Mouse (Mus musculus) myocyte (in vitro differentiated cells): ENCODE results near the gene Pde4d. TPM values are rescaled to one million over a fixed set of nuclear protein-coding genes. Genes with fewer than 3 reads are reported as not detected.

ENCODE experiments used
- H3K27me3 ChIP-seq: one replicate; pipeline ENCODE4 v1.6.1; 2011; ENCODE audit not compliant: control insufficient read depth, insufficient read depth, insufficient read length
- H3K36me3 ChIP-seq: one replicate; pipeline ENCODE4 v1.6.1; 2011; ENCODE audit not compliant: control insufficient read depth, insufficient read depth
- H3K4me2 ChIP-seq: one replicate; pipeline ENCODE4 v1.6.1; 2011; ENCODE audit warnings: low read depth, control low read depth
- H3K4me3 ChIP-seq: one replicate; pipeline ENCODE4 v1.5.1; 2011; ENCODE audit warnings: mild to moderate bottlenecking, control low read depth, moderate library complexity
- H3K79me2 ChIP-seq: one replicate; pipeline ENCODE4 v1.6.1; 2011; ENCODE audit not compliant: control insufficient read depth, insufficient read depth
- H3ac ChIP-seq: one replicate; pipeline ENCODE4 v1.6.1; 2011; ENCODE audit not compliant: control insufficient read depth, insufficient read length
- CEBPB ChIP-seq: IDR thresholded peaks from 2 replicates; pipeline ENCODE4 v1.6.1; 2011; ENCODE audit warnings: mild to moderate bottlenecking, moderate library complexity; ENCODE audit not compliant: poor library complexity, insufficient read depth, severe bottlenecking
- E2F4 ChIP-seq: IDR thresholded peaks from one replicate; pipeline ENCODE4 v1.6.1; 2011; ENCODE audit warnings: mild to moderate bottlenecking, control low read depth, moderate library complexity; ENCODE audit not compliant: insufficient read depth
- MAX ChIP-seq: IDR thresholded peaks from one replicate; pipeline ENCODE4 v1.6.1; 2011; ENCODE audit warnings: low read depth, mild to moderate bottlenecking, control low read depth
- MYOD1 ChIP-seq, 3 experiments: IDR thresholded peaks; one replicate each; pipeline ENCODE4 v1.6.1; 2011; ENCODE audit warnings: control low read depth in 2 of 3, low read depth in 2 of 3, mild to moderate bottlenecking in 2 of 3, moderate library complexity in 1 of 3; ENCODE audit not compliant: insufficient read length in 2 of 3, control insufficient read depth in 1 of 3
- MYOG ChIP-seq, 3 experiments: IDR thresholded peaks; one replicate each; pipeline ENCODE4 v1.6.1; 2011; ENCODE audit warnings: control low read depth in 2 of 3, low read depth in 2 of 3, mild to moderate bottlenecking in 2 of 3; ENCODE audit not compliant: insufficient read length in 2 of 3, control insufficient read depth in 1 of 3, insufficient read depth in 1 of 3
- POLR2A ChIP-seq: IDR thresholded peaks from one replicate; pipeline ENCODE4 v1.6.1; 2011; ENCODE audit warnings: low read depth, mild to moderate bottlenecking, control low read depth, moderate library complexity; ENCODE audit not compliant: insufficient read length
- POLR2AphosphoS2 ChIP-seq: IDR thresholded peaks from one replicate; pipeline ENCODE4 v1.6.1; 2011; ENCODE audit warnings: low read depth, control low read depth; ENCODE audit not compliant: insufficient read length
- REST ChIP-seq: IDR thresholded peaks from one replicate; pipeline ENCODE4 v1.6.1; 2011; ENCODE audit warnings: mild to moderate bottlenecking, control low read depth, moderate library complexity; ENCODE audit not compliant: insufficient read depth, insufficient read length
- SRF ChIP-seq: IDR thresholded peaks from one replicate; pipeline ENCODE4 v1.6.1; 2011; ENCODE audit warnings: low read depth; ENCODE audit not compliant: control insufficient read depth, insufficient read length
- TCF12 ChIP-seq: IDR thresholded peaks from one replicate; pipeline ENCODE4 v1.6.1; 2011; ENCODE audit warnings: mild to moderate bottlenecking, control low read depth; ENCODE audit not compliant: poor library complexity, insufficient read depth, severe bottlenecking
- TCF3 ChIP-seq: IDR thresholded peaks from one replicate; pipeline ENCODE4 v1.6.1; 2011; ENCODE audit warnings: low read depth, control low read depth; ENCODE audit not compliant: insufficient read length
- USF1 ChIP-seq: IDR thresholded peaks from one replicate; pipeline ENCODE4 v1.6.1; 2011; ENCODE audit warnings: low read depth, mild to moderate bottlenecking, control low read depth, moderate library complexity
- polyA plus RNA-seq: library from polyadenylated mRNA; unstranded; fragments of >200 nt; fragmentation: generic; extraction: Trizol; gene quantifications from one replicate; pipeline ENCODE4 v1.2.1, GENCODE M21; 2012; ENCODE audit warnings: missing spikeins

The Pde4d gene
- polyA plus RNA-seq, 1 experiment: 8.2 TPM

- Histone ChIP-seq H3K36me3 (no peaks in the 10 kb centered on the region), H3K27me3 (no peaks in the 10 kb centered on the region), H3K4me2 (no peak overlapping the region), H3K4me3 (no peak overlapping the region), H3ac (no peak overlapping the region), H3K79me2 (peaks cover 13% of the 10 kb centered on the region)
- TF ChIP-seq E2F4 (no peak), USF1 (no peak), MYOG (IDR thresholded peaks at IDR 0.05; ENCODE audit: control insufficient read depth in 1 of 3, insufficient read depth in 1 of 3, insufficient read length in 2 of 3, low read depth in 2 of 3) (no peak), POLR2A (no peak), CEBPB (no peak), SRF (no peak), MYOD1 (IDR thresholded peaks at IDR 0.05; ENCODE audit: control insufficient read depth in 1 of 3, insufficient read length in 2 of 3, low read depth in 2 of 3) (no peak), MAX (no peak)
These were observed 828.8 kb downstream of the Pde4d start for GRCm38 (mm10) chr13:109278504-109278912.

GRCm38 (mm10) chr13:109279211-109279610 is 829.5 kb downstream of the Pde4d start:
- Histone ChIP-seq H3K36me3 (no peaks in the 10 kb centered on the region), H3K27me3 (no peaks in the 10 kb centered on the region), H3ac (no peak overlapping the region), H3K4me3 (no peak overlapping the region), H3K4me2 (peak overlapping the region; percentile 39), H3K79me2 (peaks cover 13% of the 10 kb centered on the region)
- TF ChIP-seq MYOG (IDR thresholded peaks at IDR 0.05; ENCODE audit: control insufficient read depth in 1 of 3, insufficient read depth in 1 of 3, insufficient read length in 2 of 3, low read depth in 2 of 3) (no peak), E2F4 (no peak), USF1 (no peak), MYOD1 (IDR thresholded peaks at IDR 0.05; ENCODE audit: control insufficient read depth in 1 of 3, insufficient read length in 2 of 3, low read depth in 2 of 3) (no peak), CEBPB (no peak), TCF12 (no peak), POLR2A (no peak), REST (no peak)

GRCm38 (mm10) chr13:109280433-109280832 is 830.7 kb downstream of the Pde4d start:
- H3K4me3 ChIP-seq: no peak overlapping the region
- no peaks in the 10 kb centered on the region for H3K27me3 ChIP-seq
- H3K4me2 ChIP-seq: no peak overlapping the region
- no peak for TF ChIP-seq USF1
- no peak for TF ChIP-seq CEBPB
- no peak for TF ChIP-seq MAX
- TF ChIP-seq TCF3: no peak
- TF ChIP-seq MYOD1 (IDR thresholded peaks at IDR 0.05; ENCODE audit: control insufficient read depth in 1 of 3, insufficient read length in 2 of 3, low read depth in 2 of 3): no peak
- no peak for TF ChIP-seq POLR2A
- TF ChIP-seq REST: no peak
- TF ChIP-seq TCF12: no peak
- no peak for TF ChIP-seq POLR2AphosphoS2
- no peaks in the 10 kb centered on the region for H3K36me3 ChIP-seq
- H3K79me2 ChIP-seq: peaks cover 13% of the 10 kb centered on the region
- H3ac ChIP-seq: no peak overlapping the region

GRCm38 (mm10) chr13:109287465-109287864 is 837.7 kb downstream of the Pde4d start:
- no peak for TF ChIP-seq CEBPB
- no peak for TF ChIP-seq TCF12
- TF ChIP-seq USF1: no peak
- no peak for TF ChIP-seq E2F4
- TF ChIP-seq POLR2A: no peak
- no peak for TF ChIP-seq MAX
- TF ChIP-seq MYOG (IDR thresholded peaks at IDR 0.05; ENCODE audit: control insufficient read depth in 1 of 3, insufficient read depth in 1 of 3, insufficient read length in 2 of 3, low read depth in 2 of 3): no peak
- TF ChIP-seq MYOD1 (IDR thresholded peaks at IDR 0.05; ENCODE audit: control insufficient read depth in 1 of 3, insufficient read length in 2 of 3, low read depth in 2 of 3): no peak
- TF ChIP-seq TCF3: no peak
- TF ChIP-seq POLR2AphosphoS2: no peak
- TF ChIP-seq REST: no peak
- no peak for TF ChIP-seq SRF
- Histone ChIP-seq H3ac (no peak overlapping the region), H3K4me3 (no peak overlapping the region), H3K4me2 (no peak overlapping the region), H3K79me2 (peaks cover 3% of the 10 kb centered on the region), H3K36me3 (no peaks in the 10 kb centered on the region), H3K27me3 (no peaks in the 10 kb centered on the region)

GRCm38 (mm10) chr13:109290922-109291321 is 841.2 kb downstream of the Pde4d start:
- peaks cover 3% of the 10 kb centered on the region for H3K79me2 ChIP-seq
- no peaks in the 10 kb centered on the region for H3K27me3 ChIP-seq
- H3K4me2 ChIP-seq: no peak overlapping the region
- no peaks in the 10 kb centered on the region for H3K36me3 ChIP-seq
- H3ac ChIP-seq: no peak overlapping the region
- TF ChIP-seq MYOG (IDR thresholded peaks at IDR 0.05; ENCODE audit: control insufficient read depth in 1 of 3, insufficient read depth in 1 of 3, insufficient read length in 2 of 3, low read depth in 2 of 3): peak in 2 of 3 experiments; percentile 8 to 50
- TF ChIP-seq E2F4: no peak
- no peak for TF ChIP-seq CEBPB
- no peak for TF ChIP-seq USF1
- peak in 2 of 3 experiments; percentile 49 to 72 for TF ChIP-seq MYOD1 (IDR thresholded peaks at IDR 0.05; ENCODE audit: control insufficient read depth in 1 of 3, insufficient read length in 2 of 3, low read depth in 2 of 3)
- H3K4me3 ChIP-seq: no peak overlapping the region
